Mouse (Mus musculus) heart, adult 2 months (tissue): ENCODE measurements around the gene Tfeb.

Experiments
- EP300 ChIP-seq: fragments of 200-500 bp; IDR thresholded peaks from 2 replicates; pipeline ENCODE4 v1.6.1; 2011; ENCODE audit warnings: low read depth, low read length, control low read depth; ENCODE audit not compliant: insufficient read depth
- POLR2A ChIP-seq: fragments of 200-500 bp; IDR thresholded peaks from 2 replicates; pipeline ENCODE4 v1.6.1; 2011; ENCODE audit warnings: mild to moderate bottlenecking, low read depth, low read length, control low read depth; ENCODE audit not compliant: insufficient read depth

- TF ChIP-seq EP300 = no peak
- no peak for TF ChIP-seq POLR2A
Measured at GRCm38 (mm10) chr17:47815446-47815845, 78.6 kb downstream of the Tfeb start.
